Mouse (Mus musculus): ENCODE results near the gene Dock10. TPM values are rescaled to one million over a fixed set of nuclear protein-coding genes. Genes with fewer than 3 reads are reported as not detected.
"Not testable (repeated sequence)": the region's sequence is repeated elsewhere in the genome, so short reads cannot be mapped to it uniquely, and the experiment has no call there.

Dock10 gene
- 10 to 100 TPM; 31.1 to 33.7 TPM for total RNA-seq (2021)
- long read RNA-seq, experiment 1 = 0 reads
- long read RNA-seq, experiment 2, partial matches to known transcripts = 2 of 5 reads
- long read RNA-seq, experiment 2, other reads (novel, unspliced or antisense) = 1 of 5 reads

DNA sequence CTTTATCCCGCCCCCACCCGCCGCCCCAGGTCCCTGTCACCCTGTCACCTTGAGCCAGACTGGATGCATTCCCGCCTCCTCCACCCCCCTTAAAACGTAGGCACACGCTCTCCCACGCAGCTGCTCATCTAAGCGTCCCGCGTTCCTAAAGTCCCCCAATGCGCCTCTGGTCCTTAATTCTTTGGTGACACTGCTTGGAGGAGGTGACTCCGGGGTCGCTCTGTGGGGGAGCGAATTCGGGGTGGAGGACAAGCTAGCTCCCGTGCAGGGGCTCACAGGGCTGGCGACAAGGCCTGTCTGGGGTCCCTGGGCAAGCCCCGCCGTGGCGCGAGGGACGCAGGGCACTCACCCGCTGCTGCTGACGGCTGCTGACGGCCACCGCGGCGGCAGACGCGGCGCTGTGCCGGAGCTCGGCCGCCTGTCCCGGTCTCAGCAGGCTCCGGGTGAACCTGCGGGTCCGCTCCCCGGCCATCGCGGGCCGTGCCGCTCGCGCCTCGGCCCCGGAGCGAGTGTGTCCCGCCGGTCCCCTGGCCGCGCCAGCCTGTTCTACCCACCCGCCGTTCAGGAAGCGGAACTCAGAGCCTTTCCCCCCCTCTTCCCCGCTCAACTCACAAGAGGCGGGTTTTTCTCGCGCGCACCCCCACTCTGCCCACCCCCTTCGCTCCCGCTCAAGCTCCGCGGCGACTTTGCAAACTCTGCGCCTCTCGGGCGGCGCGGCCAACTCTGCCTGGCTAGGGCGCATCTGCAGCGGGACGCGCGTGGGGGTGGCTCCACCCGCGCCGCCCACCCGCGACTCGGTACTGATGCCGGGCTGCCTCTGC is at the start of gene Dock10:
Gene Dock10, minus strand, starts transcription at position 551 of the 821 bp plus-strand sequence.
- DNase-seq (ENCODE audit: low spot score in 2 of 2) = peak in 1 of 2 experiments; percentile 5

DNA sequence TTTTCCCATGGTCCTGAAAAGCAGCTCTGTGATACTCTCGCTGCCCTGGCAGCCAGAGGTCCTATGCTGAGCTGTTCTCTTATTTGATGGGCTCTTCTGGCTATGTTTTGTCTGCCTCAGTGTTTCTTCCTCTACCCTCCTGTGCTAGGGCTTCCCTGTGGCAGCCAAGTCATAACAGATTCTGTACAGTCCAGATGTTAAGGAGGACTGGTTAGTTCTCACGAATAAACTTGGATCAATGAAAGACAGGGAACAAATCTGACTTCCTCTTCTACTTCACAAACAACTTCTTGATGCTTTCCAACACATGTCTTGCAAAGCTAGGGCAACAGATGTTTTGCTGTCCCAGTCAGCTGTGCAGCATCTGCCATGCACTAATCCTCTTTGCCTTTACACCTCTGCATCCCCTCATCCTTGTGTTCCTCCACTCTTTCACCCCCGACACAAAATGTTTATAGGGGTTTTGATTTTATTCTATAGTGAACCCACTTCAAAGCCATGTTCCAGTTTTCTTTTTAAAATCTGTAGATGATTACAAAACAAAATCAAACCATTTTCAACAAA is 48.6 kb upstream of the Dock10 start:
- no peak for DNase-seq (ENCODE audit: low spot score in 2 of 2)

DNA sequence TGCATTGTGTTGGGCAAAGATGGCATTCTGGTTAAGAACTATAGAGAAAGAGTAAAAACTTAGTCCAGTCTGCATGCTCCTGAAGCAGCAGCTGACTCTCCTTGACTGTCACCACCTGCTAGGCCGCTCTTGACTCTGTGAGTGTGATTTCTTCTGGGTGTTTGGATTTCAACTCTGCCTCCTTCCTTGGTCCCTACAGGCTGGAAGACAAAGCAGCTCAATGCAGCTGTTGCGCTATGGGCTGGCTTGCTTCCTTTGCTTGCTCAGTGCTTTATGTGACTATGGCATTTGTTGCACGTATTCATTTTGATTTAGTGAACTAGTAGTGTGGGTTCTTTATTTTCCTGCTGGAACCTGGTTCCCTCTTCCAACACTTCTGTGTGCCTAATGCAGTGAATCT is 43.7 kb upstream of the Dock10 start:
- no peak for DNase-seq (ENCODE audit: low spot score in 2 of 2)

DNA sequence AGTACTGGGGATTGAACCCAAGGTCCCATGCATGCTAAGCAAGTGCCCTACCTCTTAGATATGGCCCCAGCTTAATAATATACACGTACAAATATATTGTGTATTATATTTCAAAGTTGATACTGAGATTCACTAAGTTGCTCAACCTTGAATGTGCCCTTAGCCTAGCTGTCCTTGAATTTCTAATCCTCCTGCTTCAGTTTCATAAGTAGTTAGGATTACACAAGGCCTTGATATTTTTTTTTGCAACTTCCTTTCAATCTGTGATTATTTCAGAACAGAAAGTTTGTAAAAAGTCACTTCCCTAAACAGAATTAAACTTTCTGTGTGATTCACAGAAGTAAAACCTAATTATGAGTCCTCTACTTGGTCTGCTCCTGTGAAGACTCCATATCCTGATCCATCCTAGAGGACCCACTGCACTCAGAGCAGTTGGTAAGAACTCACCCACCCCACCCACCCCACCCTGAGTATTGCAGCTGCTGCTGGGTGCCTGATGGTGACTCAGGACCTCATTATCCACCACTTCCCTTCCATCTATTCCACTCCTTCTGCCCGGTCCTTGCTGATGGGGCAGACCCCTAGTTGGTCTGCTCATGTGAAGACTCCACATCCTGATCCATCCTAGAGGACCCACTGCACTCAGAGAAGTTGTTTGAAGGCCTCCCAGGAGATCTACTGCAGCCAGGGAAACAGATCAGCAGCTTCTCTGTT is 26.9 kb upstream of the Dock10 start:
- no peak for DNase-seq (ENCODE audit: low spot score in 2 of 2)

DNA sequence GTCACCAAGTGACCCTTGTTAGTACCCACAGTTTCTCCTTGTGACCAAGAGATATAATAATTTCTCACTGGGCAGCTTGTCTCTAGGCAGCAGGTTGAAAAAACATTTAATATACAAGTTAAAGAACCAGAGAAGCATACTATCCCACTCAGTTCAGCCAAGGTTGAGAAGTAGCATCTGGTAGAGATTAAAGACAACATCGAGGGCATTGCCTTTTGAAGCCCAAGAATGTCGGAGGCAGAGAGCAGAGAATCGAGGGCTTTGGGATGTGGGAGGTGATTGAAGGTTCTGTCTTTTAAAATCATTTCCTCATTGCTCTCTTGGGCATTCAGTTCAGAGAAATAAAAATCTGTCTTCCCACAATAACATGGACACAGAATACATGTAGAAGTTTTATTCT is 25.8 kb upstream of the Dock10 start:
- DNase-seq (ENCODE audit: low spot score in 2 of 2) = no peak

DNA sequence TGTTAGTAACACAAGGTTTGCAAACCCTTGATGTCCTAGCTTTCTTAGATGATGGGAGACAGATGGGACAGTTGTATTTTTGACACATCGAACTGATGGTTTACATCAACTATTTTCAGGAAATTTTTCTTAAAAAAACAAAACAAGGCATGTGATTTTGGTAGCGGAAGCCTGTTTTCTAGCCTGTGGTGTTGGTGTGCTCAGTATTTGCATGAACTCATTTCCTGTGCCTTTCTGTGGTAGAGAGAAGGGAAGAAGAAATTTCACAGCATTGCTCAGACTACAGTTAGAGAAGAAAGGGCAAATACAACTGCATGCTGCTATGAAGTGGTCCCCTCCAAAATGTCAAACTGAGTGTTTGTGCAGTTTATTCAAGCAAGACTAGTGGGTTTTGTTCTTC is 7.2 kb upstream of the Dock10 start:
- no peak for DNase-seq (ENCODE audit: low spot score in 2 of 2)

DNA sequence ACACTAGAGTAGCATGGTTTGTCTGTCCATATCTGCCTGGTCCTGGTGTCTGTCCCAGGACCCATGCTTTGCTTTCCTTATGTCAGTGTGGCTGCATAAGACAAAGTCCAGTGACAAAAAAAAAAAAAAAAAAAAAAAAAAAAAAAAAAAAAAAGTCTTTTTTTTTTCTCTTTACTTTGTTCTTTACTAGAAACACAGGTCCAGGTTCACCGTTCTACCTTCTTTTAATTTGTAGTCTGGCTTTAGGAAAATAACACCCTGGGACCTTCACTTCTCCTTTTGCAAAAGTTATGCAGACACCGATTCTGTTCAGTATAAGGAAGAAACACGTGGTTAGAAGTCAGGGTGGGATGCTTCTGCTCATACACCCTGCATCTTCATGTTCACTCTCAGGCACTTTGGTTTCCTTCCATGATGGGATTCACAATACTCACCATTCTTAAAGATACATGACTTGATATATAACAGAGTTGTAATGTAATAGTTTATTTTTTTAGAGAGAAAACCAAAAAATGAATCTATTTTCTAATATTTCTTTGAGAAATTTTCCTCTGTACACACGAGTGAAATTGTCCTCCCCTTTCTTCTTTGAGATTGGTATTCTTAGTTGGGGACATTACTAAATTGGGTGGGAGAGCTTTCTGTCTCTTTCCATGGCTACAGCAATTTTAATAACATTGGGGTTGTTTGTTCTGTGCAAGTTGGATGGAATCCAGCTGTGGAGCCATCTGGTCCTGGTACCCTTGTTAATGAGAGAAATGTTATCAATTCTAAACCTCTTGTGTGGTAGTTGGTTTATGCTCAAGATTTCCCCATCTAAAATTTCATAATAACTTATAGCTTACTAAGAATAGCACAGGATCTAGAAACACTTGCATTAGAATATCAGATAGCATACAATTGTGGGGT is 5.0 kb upstream of the Dock10 start:
- DNase-seq (ENCODE audit: low spot score in 2 of 2) = no peak

DNA sequence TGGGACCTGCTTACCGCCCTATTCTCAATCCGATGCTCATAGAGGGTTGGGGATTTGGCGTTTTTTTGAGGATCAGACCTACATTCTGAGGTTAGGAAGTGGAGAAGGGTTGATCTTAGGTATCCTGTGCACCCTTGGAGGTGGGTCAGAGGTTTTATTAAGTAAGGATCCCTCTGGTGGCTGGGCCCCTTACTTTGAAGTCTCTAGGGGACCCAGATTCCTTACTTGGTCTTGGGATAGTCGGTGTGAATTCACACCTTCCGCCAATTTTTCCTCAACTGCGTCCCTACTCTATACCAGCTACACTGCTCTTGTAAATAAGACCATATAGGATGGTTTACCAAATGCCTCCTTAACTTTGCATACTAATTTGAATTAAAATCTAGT is 464 bp upstream of the Dock10 start:
- no peak for DNase-seq (ENCODE audit: low spot score in 2 of 2)

DNA sequence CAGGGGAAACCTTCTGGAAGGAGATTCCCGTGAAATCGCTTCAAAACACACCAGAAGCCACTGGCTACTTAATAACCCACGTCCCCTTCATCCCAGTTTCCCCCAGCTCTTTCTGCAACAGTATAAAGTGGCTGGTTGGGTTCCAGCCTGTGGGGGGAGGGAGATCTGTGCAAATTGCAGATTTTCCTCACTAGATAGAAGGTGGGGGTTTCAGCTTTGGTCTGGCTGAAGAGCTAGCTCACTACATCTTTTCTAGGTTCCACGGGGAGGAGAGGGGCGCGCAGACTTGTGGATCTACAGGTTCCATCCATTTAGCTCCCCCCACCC is 714 bp downstream of the Dock10 start:
- no peak for DNase-seq (ENCODE audit: low spot score in 2 of 2)

DNA sequence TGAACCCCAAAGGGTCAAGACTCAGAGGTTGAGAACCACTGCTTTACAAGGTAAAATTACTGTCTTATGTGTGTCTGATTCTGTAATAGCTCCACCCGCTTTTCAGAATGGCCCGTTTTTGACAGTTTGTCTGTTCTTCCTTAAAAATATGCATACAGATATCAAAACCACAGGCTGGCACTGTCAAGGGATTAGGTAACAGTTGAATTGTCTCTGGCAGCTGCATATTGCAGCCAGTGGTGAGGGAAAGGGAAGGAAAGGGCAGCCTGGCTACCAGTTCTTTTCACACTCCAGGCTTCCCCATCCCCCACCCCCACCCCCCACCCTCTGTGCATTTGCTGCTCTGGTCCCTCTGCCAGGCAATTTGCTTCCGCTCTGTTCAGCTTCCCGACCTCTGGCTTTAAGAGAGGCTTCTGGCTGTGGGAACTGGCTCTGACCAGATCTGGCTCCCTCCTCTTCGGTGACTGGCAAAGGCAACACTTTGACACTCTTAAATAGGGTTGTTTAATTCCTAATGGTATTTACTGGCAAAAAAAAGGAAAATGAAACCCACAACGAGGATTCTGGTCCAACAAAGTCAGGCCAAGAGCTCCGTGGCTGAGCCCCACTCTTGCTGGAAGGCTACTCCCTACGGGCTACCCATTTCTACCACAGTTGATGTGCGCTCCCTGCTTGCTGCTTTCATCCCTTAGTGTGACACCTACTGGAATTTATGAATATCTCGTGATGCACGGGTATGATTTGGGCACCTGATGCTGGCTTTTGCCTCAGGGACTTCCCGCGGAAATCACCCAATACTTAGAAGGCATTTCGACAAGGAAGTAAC is 1.3 kb downstream of the Dock10 start:
- DNase-seq (ENCODE audit: low spot score in 2 of 2) = no peak

DNA sequence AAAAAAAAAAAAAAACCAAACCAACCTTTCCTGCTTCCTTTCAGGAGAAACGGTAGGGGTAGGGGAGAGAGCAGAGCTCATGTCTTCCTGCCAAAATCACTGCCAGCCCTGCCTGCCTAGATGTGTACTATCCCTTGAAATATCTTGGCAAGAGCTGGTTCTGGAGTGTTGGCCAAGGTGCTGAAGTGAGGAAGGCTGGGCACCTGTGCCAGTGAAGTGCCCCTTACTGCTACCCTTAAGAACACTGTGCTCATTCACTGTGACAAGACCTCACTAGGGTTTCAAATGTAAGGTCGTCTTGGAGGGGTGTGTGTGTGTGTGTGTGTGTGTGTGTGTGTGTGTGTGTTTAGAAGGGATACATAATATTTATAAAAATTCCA is 2.3 kb downstream of the Dock10 start:
- DNase-seq (ENCODE audit: low spot score in 2 of 2) = no peak

DNA sequence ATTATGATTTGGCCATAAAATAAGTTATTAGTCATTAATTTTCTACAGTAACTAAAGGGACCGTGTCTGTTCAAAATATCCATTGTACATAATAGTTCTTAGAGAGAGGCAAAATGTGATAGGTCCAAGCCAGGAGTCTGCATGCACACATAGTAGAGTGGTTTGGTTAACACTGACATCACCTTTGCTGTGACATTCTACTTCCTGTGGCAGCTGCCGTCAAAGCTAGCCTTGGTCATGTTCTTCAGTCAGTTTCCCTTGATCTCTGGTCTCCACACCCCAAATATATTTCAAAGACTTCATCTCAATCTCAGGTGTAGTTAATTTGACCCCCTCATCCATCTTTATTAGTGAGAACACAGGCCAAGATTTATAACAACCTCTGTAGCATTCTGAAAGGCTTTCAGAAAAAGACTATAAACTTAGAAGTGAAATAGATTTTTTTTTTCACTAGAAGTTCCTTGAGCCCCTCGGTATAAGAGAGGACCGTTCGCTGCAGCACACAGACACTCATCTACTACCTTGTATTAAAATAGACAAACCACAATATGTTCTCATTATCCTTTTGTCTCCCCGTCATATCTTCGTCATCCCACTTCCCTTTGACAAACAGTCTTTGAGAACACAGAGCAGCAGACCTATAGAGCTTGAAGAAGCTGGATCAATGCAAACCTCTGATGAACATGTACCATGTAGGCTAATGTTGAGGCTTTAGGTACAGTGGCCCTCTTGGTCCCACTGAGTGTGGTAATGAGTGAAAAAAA is 2.8 kb downstream of the Dock10 start:
- DNase-seq (ENCODE audit: low spot score in 2 of 2) = no peak

DNA sequence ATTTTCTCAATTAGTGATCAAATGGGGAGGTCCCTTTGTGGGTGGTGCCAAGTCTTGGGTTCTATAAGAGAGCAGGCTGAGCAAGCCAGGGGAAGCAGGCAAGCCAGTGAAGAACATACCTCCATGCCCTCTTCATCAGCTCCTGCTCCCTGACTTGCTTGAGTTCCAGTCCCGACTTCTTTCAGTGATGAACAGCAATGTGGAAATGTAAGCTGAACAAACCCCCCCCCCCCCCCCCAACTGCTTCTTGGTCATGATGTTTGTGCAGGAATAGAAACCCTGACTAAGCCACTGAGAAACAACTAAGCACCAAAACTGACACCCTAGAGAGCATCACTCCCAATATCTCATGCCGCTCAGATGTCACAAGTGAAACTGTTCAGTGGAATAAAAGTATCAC is 9.2 kb downstream of the Dock10 start:
- not testable (repeated sequence) for DNase-seq (ENCODE audit: low spot score in 2 of 2)

DNA sequence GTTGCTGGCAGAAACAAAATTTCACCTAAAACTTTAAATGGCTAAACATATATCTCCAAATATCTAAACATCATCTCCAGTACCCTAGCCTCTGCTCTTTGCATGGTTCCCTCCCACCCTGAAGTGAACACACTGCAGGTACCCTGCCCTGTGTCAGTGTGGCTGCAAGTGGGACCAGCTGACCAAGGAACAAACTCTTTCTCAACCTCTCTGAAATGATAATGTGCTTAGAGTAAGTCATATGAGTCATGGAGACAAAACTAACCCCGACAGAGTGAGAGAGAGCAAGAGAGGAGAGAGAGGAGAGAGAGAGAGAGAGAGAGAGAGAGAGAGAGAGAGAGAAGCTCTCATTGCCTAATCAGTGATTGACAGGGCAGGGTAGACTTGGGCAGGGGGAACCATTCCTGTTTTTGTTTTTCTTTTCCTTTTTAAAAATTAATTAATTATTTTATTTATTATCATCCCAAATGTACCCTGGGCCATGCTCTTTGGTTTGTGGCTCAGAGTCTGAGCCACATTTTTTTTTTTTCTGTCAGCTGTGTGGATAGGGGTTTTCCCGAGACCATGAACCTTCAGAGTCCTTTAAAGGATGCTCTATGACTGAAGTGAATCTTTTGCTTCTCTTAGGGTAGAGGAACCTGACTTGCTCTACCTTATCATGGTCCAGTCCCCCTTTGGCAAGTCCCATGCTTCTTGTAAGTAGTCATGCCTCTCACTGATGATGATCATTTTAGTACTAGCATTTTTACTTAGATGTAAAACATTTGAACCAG is 11.4 kb downstream of the Dock10 start:
- DNase-seq (ENCODE audit: low spot score in 2 of 2) = no peak

DNA sequence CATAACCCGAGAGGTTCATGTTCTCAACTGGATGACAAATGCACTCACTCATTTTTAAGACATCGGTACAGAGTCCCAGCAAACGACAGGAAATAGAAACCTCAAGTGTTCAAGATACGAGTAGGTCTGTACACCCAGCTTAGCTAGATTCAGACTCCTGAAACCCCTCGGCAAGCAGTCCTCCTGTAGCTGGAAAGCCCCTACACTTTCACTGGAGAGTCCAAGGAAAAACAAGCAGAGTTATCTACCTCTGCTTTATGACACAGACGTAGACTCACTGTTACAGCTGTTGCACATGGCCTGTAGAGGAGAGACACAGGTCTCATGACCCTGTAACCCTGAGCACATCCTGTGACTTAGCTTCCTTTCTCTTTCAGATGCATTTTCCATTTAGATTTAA is 12.1 kb downstream of the Dock10 start:
- no peak for DNase-seq (ENCODE audit: low spot score in 2 of 2)

DNA sequence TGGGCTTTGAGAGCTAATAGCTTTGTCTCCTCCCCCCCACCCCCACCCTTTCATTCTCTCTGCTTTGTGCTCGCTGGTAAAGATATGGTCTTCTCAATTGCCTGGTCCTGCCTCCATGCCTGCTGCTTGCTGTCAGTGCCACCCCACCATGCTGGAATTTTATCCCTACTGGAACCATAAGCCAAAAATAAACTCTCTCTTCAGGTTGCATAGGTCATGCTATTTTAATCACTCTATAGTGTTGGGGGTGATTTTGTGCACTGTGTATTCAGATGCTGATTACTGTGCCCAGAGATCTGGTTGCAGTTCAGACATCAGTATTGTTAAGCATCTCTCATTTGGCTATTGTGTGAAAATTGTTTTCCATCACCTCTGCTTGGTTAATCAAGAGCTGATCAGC is 18.9 kb downstream of the Dock10 start:
- no peak for DNase-seq (ENCODE audit: low spot score in 2 of 2)

DNA sequence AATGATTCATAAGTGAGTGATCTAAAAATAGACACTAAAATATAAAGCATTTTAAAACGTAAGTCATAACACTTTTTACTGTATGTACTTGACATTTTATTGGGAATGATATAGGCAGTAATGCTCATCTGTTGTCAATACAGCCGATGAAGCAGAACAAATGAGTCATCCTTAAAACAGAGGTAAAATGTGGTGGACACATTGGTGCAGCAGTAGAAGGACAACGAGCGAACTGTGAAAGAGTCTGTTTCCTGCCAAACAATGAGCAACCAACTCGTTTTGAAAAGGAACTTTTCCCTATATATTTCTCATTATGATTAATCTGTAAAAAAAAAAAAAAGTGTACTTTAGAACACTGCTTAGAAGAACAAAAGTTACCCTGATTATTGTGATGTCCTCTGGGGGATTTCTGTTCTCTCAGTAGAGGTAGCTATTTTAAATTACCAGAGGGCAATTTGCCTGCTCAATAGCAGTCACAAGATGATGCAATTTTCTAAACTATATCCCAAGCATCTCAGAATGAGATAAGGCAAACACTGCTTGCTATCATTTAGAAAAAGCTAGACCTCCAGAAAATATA is 20.4 kb downstream of the Dock10 start:
- DNase-seq (ENCODE audit: low spot score in 2 of 2) = no peak

DNA sequence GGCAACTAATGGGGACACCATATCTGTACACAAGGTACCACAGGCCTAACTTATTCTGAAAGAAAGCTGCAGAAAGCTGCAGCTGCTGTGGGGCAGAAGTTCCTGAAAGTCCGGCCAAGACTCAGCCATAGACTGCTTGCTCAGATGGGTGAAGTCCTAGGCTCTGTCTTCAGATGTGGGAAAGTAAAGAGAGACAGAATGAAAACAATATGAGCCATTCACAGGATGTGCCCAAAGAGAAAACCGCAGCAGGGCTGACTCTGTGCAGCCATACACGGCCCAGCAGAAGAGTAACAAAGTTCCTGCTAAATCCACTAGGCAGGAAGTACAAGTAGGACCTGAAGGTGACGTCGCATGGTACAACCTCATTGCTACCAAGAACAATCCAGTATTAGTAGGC is 27.7 kb downstream of the Dock10 start:
- DNase-seq (ENCODE audit: low spot score in 2 of 2) = no peak

DNA sequence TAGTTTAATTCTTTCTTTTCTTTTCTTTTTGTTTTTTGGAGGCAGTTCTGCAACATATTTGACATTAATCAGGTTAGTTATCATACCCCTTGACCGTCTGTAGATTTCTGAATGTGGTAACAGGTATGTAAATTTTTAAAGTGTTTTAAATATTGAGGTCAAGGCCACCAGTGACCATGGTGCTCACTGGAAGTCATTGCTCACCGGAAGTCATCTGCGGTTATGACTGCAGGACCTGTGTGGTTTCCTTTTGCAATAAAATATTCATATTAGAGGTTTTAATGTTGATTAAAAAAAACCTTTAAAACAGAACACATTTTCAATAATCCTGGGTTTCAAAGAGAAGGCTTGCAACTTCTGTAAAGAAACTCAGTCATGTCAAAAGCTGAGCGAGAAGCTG is 28.2 kb downstream of the Dock10 start:
- no peak for DNase-seq (ENCODE audit: low spot score in 2 of 2)

All from adrenal gland, postnatal 4 days (tissue).